Mouse (Mus musculus) forelimb bud, embryonic 11.5 days (tissue): ENCODE measurements at regions not wholly inside any gene's neighbourhood (a gene's known extent, or its start where the extent isn't known, plus 50 kb on each side); places are given as distances from the start of the nearest gene placed in this dataset.
A peak's percentile ranks its signal among the peaks of the same experiment; 100 is the strongest.

Experiments used
- DNase-seq: peaks from one replicate; pipeline ENCODE4 v3.0.0-alpha.2; 2012; ENCODE audit warnings: low read depth, low spot score

DNA sequence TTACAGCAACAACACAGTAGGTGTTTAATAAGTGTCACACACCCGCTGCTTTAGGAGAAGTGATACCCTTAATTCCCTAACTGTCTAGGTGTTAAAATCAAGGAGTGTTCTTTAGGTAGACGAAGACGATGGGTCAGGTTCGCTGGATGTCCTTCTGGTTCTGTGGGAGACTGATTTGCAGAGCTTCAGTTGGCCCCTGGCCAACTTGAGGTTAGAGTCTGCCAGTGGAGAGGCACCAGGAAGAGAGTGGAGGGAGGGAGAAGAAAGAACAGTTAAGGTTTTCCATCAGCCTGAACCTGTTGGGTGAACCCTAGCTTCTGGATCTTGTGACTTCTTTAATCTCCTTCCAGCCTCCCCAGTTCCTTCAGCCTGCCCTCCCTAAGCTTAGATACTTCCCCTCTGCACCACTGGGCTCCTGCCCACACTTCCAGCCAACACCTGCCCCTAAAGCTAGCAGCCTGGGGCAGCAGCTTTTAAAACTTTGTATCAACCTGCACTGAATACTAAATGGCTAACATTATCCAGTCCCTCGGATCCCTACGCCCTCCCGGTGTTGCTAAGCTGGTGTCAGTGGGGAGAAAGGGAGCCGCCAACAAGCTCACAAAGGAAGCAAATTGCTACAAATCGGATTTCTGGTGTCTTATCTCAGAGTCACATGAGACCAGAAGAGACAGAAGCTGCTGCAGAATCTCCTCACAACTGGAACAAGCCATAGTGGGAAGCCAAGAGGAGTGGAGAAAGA is 62.1 kb upstream of the Adgrl1 start:
- no peak for DNase-seq

GRCm38 (mm10) chr8:83829851-83830250 is 70.1 kb upstream of the Adgrl1 start:
- DNase-seq: no peak

DNA sequence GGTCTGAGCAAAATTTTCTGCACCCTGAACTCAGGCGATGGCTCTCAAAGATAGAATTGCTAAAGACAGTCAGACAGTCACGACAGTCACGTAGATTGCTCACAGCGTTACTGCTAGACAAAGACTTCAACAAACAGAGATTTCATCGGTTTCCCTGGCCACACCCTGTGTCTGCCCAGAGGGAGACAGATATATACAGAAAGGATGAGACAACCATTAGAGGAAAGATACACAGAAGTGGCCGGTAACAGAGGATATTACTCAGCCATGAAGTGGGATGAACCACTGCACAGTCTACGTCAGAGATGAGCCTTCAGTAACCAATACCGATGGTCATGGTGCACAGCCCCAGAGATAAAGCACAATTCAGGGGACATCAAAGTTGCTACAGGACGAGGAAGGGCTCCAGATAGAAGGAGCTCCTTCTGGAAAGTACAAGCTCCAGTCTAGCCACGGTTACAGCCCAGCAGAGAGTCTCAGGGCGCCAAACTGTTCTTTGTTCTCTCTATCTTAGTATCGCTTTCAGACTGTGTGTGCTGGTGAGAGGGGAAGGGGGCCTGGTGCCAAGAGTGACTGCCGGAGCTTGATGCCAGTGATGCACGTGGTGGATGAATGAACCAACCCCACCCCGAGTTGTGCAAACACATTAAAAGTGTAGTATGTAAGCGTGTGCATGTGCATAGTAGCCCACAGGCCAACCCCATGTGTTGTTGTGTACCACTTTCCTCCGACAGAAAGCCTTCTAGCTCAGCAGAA is 74.8 kb upstream of the Adgrl1 start:
- DNase-seq: no peak

DNA sequence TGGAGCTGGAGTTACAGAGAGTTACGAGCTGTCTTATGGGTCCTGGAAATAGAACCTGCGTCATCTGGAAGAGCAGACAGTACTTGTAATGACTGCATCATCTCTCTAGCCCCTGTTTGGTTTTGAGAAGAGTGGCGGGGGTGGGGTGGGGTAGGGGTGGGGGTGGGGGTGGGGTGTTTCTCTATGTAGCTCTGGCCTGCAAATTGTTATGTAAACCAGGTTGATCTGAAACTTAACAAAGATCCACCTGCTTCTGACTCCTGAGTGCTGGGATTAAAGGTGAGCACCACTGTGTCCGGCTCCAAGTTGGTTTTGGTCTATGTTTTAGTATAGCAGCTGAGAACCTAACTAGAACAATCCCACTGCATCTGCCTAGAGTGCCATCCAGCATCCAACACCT is 78.0 kb upstream of the Adgre5 start:
- no peak for DNase-seq

DNA sequence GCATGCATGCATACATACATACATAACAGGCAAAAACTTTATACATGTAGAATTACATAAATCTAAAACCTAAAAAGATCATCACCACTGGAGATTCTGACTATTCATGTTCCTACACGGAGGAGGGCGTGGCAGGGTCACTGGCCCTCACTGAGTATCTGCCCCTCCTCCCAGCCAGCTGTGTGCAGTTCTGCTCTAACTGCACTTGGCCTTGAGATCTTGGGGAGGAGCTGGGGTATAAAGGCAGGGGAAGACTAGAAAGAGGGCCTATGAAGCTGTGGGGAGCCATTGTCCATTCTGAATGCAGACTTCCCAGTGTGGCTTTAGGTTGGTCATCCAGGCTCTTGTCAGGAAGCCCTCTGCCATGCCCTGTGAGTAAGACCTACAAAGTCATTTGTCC is 69.5 kb upstream of the Adgre5 start:
- DNase-seq: no peak

DNA sequence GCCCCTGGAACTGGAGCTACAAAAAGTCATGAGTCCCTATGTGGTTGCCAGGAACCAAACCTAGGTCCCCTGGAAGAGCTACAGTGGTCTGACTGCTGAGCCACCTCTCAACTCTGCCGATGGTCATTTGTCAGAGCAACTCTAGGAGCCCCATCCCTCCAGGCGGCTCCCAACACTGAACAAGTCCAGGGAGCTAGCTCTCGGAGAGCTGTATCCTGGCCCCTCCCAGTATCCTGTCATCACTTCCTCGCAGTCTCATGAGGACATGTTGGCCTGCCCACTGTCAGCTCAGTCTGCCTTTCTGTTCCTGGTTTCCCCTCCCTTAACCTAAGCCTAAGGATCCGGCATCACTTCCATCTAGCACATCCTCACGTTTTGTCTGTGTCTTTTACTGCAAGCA is 64.5 kb upstream of the Adgre5 start:
- no peak for DNase-seq

GRCm38 (mm10) chr8:83803312-83803711 is 62.2 kb upstream of the Adgre5 start:
- DNase-seq: peak; percentile 54

GRCm38 (mm10) chr8:83802506-83802905 is 61.4 kb upstream of the Adgre5 start:
- no peak for DNase-seq

- DNase-seq: no peak
Measured at GRCm38 (mm10) chr8:83799607-83799950, 58.5 kb upstream of the Adgre5 start.

- no peak for DNase-seq
Measured at GRCm38 (mm10) chr8:83798881-83799606, 57.9 kb upstream of the Adgre5 start.

DNA sequence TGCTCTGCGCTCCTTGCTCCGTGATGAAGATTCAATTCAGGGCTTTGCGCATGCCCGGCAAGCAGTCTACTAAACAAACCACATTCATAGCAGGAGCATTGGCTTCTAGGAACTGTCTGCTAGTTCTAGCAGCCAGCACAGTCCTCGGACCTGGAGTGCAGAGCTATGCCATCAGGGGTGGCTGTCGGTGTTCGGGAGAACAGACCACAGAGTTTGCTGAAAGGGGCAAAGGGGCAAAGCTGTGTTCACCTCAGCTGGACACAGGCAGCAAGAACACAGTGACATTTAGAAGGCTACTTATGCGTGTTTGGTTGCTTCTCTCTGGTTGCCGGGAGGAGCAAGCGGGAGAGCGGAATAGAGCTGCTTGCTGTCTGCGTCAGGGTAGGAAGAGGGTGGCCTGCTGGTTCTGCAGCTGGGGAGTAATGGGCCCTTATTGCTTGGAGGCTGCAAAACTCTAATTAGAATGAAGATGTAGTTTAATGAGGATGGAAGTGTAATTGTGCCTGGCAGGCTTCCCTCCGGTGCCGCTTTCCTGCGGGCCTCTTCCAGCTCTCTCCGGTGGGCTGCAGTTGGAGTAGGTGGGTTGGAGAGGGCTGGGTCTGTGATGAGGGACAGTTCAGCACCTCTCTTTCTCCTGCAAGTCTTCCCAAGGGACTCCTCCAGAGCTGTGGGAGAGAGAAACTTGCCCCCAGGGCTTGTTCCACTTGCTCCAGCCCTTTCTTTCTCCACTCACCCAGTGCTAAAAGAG is 52.5 kb upstream of the Adgre5 start:
- DNase-seq: no peak
